Mouse (Mus musculus): Measurements from ENCODE around the gene Cpa2.

Gene Cpa2

DNA sequence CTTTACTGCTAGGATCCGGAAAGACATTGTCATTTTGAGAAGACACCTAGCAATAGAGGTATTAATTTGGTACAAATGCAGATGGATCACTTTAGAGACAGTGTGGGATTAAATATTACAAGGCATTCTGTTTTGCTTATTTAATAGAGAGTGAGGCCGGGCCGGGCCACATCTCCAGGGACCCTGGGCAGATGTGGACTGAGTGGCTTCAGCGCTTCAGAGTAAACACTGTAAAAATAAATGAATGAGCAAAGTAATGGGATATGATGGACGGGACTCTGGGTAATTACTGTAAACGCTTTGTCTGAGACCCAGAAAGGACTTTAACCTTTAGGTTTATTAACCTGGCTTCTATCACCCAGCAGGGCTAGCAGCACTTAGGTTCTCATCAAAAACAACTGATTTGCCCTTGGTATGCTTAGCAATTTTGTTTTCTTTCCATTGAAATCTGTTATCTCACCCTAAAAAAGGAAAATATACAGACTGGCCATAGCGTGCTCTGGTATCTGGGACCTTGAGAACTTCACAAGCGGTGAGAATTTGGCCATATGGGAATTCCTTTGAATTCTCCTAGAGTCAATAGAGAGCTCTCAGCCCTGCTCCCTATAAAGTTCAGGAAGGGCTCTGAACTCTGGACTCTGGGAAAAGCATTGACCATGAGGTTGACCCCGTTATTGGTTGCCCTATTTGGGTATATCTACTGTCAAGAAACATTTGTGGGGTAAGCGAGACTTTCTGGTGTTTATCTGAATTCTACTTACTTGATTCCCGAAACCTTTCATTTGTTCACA lies at the start of gene Cpa2:
Gene Cpa2 (plus strand): TSS at position 574 of the 791 bp plus-strand sequence.
- no peak for DNase-seq

GRCm38 (mm10) chr6:30499049-30499448 lies 42.3 kb upstream of the Cpa2 start:
- no peak for DNase-seq

- DNase-seq: no peak
Measured at GRCm38 (mm10) chr6:30508824-30509223, 32.6 kb upstream of the Cpa2 start.

DNA sequence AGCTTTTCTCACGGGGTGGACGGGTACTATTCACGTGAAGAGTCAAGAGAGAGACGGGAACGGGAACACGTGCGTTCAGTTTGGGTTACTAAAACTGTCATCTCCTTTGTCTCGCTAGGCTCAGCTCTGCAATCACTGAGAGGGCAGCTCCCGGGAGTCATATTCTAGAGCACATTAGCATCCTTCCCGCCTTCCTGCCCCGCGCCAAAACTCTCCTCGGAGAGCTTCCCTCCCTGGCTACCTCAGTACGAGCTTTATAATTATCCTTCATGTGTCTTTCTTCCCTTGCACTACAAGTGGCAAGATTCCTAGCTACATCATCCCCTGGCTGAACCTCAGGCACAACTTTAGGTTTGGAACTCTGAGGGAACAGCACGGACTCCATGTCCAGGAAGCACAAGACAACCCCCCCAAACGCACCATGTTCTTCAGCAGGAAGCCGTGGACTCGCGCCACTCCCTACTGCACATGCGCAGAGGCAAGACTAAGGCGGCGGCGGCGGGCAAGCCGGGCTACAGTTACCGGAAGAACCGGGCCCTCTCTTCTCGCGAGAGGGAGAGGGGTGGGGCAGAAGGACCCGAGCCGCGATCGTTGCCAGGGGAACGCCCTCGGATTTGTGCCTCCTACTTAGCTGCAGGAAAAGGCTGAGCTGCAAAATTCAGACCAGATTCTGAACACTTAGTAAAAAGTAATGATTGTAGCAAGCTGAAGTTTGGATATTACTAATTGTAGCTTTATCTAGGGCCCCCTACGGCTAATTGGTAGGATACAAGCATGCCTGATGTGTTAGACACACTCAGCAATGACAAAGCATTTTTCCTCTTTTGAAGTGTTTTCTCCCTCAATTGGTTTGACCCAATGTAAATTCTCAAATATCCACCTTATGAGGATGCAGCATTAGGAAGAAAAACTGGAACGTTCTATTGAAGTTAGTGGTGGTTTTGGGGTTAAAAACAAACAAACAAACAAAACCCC lies 31.8 kb upstream of the Cpa2 start, which contains the start of the genes Tmem209 and Ssmem1:
Gene Tmem209 (minus strand): TSS at position 519 of the 975 bp plus-strand sequence.
Gene Ssmem1 (plus strand): TSS at position 585 of the 975 bp plus-strand sequence.
- DNase-seq: peak; percentile 98 to 99

DNA sequence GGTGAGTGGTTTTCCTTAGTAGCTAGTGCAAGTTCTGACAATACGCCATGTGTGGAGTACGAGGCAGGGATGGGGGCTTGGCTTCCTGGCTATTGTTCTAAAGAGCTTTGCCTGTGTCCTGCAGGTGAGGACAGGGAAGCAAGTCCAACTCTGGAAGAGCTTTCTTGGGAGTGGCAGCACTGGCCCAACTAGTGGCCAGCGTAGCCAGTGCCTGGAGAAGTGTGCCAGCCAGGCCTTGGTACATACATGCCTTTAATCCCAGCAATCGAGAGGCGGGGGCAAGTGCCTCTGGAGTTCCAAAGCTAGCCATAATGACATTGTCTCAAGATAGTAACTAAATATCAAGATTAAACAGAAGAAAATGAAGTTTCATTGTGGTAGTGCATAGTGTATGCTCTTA lies 31.1 kb upstream of the Cpa2 start:
- DNase-seq: peak in 1 of 2 experiments; percentile 16

DNA sequence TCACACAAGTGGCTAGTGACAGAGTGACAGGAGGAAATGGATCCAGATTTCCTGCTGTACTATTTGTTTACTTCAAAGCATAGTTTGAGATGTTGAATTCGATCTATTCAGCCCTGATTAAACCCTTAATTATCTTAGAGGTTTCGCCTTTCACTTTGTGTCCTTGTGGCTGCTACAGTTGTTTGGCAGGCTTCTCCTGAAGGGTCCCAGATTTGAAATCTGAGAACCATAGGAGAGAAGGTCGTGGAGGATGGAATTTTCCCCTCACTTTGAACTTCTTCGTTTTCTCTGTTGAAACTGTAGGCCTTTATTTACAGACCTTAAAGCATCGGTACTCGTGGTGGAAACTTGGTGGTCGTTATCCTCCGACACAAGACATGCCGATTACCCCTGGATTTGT lies 27.1 kb upstream of the Cpa2 start:
- DNase-seq: no peak

DNA sequence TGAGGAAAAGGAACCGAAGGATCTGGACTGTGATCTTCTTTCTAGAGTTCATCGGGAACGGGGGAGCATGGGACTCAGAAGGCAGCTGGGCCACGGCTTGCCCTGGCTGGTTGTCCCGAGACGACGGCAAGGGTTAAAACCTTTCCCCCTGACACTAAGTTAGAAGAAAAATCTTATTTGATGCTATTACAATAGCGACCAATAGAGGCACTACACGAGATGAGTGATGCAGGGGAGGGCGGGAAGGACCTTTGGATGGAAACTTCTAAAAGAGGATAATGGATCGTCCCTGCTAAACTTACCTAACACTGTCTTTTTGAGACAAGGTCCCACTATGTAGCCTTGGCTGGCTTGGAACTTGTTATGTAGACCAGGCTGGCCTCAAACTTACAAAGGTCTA lies 21.0 kb upstream of the Cpa2 start:
- no peak for DNase-seq

- no peak for DNase-seq
Measured at GRCm38 (mm10) chr6:30525456-30526332, 15.7 kb upstream of the Cpa2 start.

DNA sequence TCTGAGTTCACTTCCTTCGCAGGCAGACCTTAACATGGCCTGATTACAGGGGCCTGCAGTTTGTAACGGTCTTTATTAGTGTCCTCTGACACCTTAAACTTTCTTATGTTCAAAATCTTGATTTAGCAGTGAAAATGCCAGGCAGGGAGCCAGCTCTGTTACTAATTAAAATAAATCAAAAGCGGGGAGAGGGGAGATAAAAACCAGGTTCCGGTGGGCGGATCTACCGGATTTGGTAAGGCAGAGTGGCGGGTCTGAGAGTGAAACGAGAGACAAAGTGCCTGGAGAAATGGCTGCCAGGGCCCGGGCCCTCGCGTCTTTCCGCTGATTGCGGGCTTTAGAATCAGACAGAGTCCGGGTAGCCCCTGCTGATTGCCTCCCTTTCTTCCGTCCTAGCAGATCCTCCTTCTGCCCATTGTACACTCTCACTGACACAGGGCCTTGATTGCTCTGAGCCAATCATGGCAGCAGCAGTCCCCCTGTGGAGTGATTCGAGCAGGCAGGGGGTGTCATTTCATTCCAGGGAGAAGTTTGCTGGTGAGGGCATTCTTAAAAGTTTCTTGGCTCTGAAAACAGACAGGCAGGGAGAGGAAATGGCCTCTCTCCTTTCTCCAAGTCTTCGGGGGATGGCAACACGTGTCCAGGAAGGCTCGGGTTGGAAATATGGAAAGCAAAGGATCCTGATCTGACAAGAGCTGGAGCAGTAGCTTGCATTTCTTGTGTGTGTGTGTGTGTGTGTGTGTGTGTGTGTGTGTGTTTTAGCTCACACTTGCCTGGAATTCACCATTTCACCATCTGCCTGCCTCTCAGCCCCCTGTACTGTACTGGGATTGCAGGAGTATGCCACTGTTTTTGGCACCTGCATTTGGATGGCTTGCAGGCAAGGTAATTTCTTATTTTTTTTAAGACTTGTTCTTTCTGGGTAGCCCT lies 14.5 kb upstream of the Cpa2 start:
- DNase-seq: no peak

- DNase-seq: no peak
Measured at GRCm38 (mm10) chr6:30528800-30529199, 12.6 kb upstream of the Cpa2 start.

- peak; percentile 14 to 23 for DNase-seq
Measured at GRCm38 (mm10) chr6:30535340-30535739, 6.0 kb upstream of the Cpa2 start.

- DNase-seq: no peak
Measured at GRCm38 (mm10) chr6:30538240-30538639, 3.1 kb upstream of the Cpa2 start.

GRCm38 (mm10) chr6:30538800-30539199 lies 2.6 kb upstream of the Cpa2 start:
- DNase-seq: no peak

GRCm38 (mm10) chr6:30542277-30542676 lies 895 bp downstream of the Cpa2 start:
- no peak for DNase-seq

DNA sequence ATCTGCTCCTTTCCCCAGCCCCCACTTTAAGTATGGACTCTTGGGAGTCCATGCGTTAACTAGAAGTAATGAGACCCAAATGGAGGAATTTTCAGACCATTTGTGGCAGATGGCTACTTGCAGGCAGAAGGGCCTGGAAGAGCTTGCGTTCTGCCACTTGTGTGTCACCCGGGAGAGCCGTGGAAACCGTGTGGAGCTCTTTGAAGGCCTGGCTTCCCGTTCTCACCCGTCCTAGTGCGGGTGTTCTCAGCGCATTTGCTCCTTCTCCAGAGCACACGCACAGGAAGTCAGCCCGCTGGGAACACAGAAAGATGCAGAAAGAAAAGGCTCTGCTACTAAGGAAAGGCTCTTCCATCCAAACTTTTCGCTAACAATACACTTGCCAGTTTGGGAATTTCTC lies 1.7 kb downstream of the Cpa2 start:
- no peak for DNase-seq

GRCm38 (mm10) chr6:30543851-30544250 lies 2.5 kb downstream of the Cpa2 start:
- DNase-seq: no peak

GRCm38 (mm10) chr6:30545689-30546088 lies 4.3 kb downstream of the Cpa2 start:
- DNase-seq: no peak

GRCm38 (mm10) chr6:30546571-30547273 lies 5.3 kb downstream of the Cpa2 start:
- DNase-seq: peak in 1 of 2 experiments; percentile 11

DNA sequence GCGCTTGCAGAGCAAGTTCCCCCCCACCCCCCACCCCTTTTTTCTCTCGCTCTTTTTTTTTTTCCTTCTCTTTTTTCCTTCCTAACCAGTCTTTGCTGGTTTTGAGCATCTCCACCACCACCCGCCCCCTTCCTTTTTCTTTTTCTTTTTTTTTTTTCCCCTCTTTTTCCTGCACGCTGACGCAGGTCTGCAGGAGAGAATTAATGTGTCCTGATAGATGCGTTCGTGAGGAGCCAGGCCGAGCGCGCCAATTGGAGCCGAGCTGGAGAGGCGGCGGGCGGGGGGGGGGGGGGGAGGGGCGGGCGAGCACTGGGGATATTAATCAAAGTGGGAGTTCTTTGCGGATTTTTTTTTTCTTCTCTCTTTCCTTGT lies 5.9 kb downstream of the Cpa2 start:
- DNase-seq: no peak

- no peak for DNase-seq
Measured at GRCm38 (mm10) chr6:30547656-30548306, 6.4 kb downstream of the Cpa2 start.
